19 mouse cellular contexts compared by ENCODE assay signal in genomic region chr4:146058646-146059045, GRCm38 (mm10). TPM values are rescaled to one million over a fixed set of nuclear protein-coding genes. Genes with fewer than 3 reads are reported as not detected.
A peak's percentile ranks its signal among the peaks of the same experiment; 100 is the strongest.
DNase-seq lines count a peak whose midpoint lies in the region.
"Not testable (repeated sequence)": the region's sequence is repeated elsewhere in the genome, so short reads cannot be mapped to it uniquely, and the experiment has no call there.
"Had no signal": no experiment of that assay in that cellular context is flagged by ENCODE, and none has a peak within 500 bp of the region (broad histone marks: within the 10 kb centered on the region; RNA-seq: fewer than 3 reads in every experiment).

No protein-coding gene starts in this region.

- not testable (repeated sequence) for H3K27ac ChIP-seq in heart, embryonic 10.5 days

- H3K4me1 ChIP-seq in heart, embryonic 10.5 days, result not testable (repeated sequence)

- peaks cover 49% of the 10 kb centered on the region for H3K9me3 ChIP-seq in heart, embryonic 10.5 days

- H3K27me3 ChIP-seq in heart, embryonic 10.5 days (ENCODE audit: insufficient read depth, poor library complexity, severe bottlenecking), result not testable (repeated sequence)

- 86% methylated on average over 12 of the region's 12 CpGs for WGBS in heart, embryonic 10.5 days

- H3K36me3 ChIP-seq in heart, embryonic 10.5 days, result not testable (repeated sequence)

- intact Hi-C loops in gastrocnemius, postnatal 14 days (cut with DNase I; ENCODE audit: low total_unique reads), result not testable (repeated sequence)

- H3K4me3 ChIP-seq in heart, embryonic 10.5 days, result not testable (repeated sequence)

- DNase-seq in MN1 (ENCODE audit: low spot score) (peak; percentile 2), R1 (ENCODE audit: low read depth, low spot score) (peak; percentile 63)
- peak; percentile 4 for DNase-seq in adrenal gland, postnatal 25 days
- peak; percentile 18 for DNase-seq in gastrocnemius, postnatal 14 days
- peak; percentile 69 for DNase-seq in heart, embryonic 10.5 days (ENCODE audit: low spot score)
- DNase-seq in spleen, postnatal 4 days (ENCODE audit: low spot score in 2 of 2), result peak; percentile 24 to 75

RNA-seq across cellular contexts. Expression of gene Zfp987, which starts 38.5 kb away (rescaled TPM):
- 0.33 TPM in 1 of 2 replicates, not detected in the other for total RNA-seq in adrenal gland, postnatal 25 days (2021)
- total RNA-seq in gastrocnemius, postnatal 14 days (2021), result not detected
- polyA plus RNA-seq in heart, embryonic 10.5 days (2016; fragmentation: Nextera tagmentation; extraction: Ambion mirVana), result 0.09 TPM in 1 of 2 replicates, not detected in the other
- total RNA-seq: adrenal gland, adult 18-20 months; adrenal gland, postnatal 14 days; adrenal gland, postnatal 4 days; forebrain, postnatal 0 days had no signal
- polyA plus RNA-seq: brain, embryonic 14.5 days; C2C12; embryonic facial prominence, embryonic 13.5 days; embryonic facial prominence, embryonic 15.5 days; erythroblast, embryonic 14.5 days; forebrain, embryonic 10.5 days; forebrain, embryonic 13.5 days; forebrain, embryonic 15.5 days; forebrain, postnatal 0 days; G1E had no signal

Comparison
In these comparisons a context has a peak if more than half of its experiments do, and no peak if none do; other contexts are left out.
1. DNase-seq: peak in every context shown above with its lines; median percentile 69 in heart, embryonic 10.5 days; 63 in R1; 50 in spleen, postnatal 4 days; 18 in gastrocnemius, postnatal 14 days; 4 in adrenal gland, postnatal 25 days; 2 in MN1.